Mouse (Mus musculus) kidney, adult 2 months (tissue): Measurements from ENCODE around the gene Wdfy3. TPM values are rescaled to one million over a fixed set of nuclear protein-coding genes. Genes with fewer than 3 reads are reported as not detected.

Experiments
- DNase-seq: peaks from one replicate; pipeline ENCODE4 v3.0.0; 2021
- H3K27ac ChIP-seq: fragments of 200-500 bp; 2 replicates; pipeline ENCODE4 v1.5.1; 2012; ENCODE audit warnings: low read depth, low read length, control low read depth, inconsistent platforms; ENCODE audit not compliant: insufficient read depth
- H3K27me3 ChIP-seq: fragments of 200-500 bp; replicated peaks from 2 replicates; pipeline ENCODE4 v1.6.1; 2012; ENCODE audit warnings: mild to moderate bottlenecking, moderate library complexity, low read length, inconsistent platforms; ENCODE audit not compliant: control insufficient read depth, insufficient read depth
- H3K36me3 ChIP-seq: fragments of 200-500 bp; 2 replicates; pipeline ENCODE4 v1.6.1; 2012; ENCODE audit warnings: mild to moderate bottlenecking, moderate library complexity, low read length, inconsistent platforms; ENCODE audit not compliant: control insufficient read depth, insufficient read depth
- H3K4me1 ChIP-seq: fragments of 200-500 bp; 2 replicates; pipeline ENCODE4 v1.6.1; 2011; ENCODE audit warnings: low read length; ENCODE audit not compliant: control insufficient read depth, insufficient read depth
- H3K4me3 ChIP-seq: fragments of 200-500 bp; 2 replicates; pipeline ENCODE4 v1.5.1; 2011; ENCODE audit warnings: mild to moderate bottlenecking, low read depth, low read length, control low read depth; ENCODE audit not compliant: insufficient read depth
- CTCF ChIP-seq: fragments of 200-500 bp; conservative IDR thresholded peaks from 2 replicates; pipeline ENCODE4 v1.5.1; 2011; ENCODE audit warnings: low read depth, mild to moderate bottlenecking, control low read depth, low read length, moderate library complexity, mixed read lengths; ENCODE audit not compliant: insufficient read depth, insufficient read length
- POLR2A ChIP-seq: fragments of 200-500 bp; IDR thresholded peaks from one replicate; pipeline ENCODE4 v1.6.1; 2011; ENCODE audit warnings: low read depth, low read length, control low read depth
- WGBS: fragments of 180-500 bp; shearing (Covaris S2); methylation state at CpG from one replicate; pipeline ENCODE4 v1.1.7; 2018; 5-methylcytosine and 5-hydroxymethylcytosine counted together
- polyA plus RNA-seq: library from polyadenylated mRNA; depleted of rRNA; stranded (reverse); fragments of >200 nt; gene quantifications from 2 replicates; pipeline ENCODE4 v1.2.3, GENCODE M21; 2012

Wdfy3 gene
- polyA plus RNA-seq, 1 experiment = 39.7 TPM

- Histone ChIP-seq H3K27ac (no peak overlapping the region), H3K27me3 (no peaks in the 10 kb centered on the region), H3K4me3 (no peak overlapping the region), H3K36me3 (no peaks in the 10 kb centered on the region), H3K4me1 (no peaks in the 10 kb centered on the region)
- WGBS = 87% methylated on average over 4 of the region's 4 CpGs
- no peak for DNase-seq
- no peak for TF ChIP-seq CTCF
- no peak for TF ChIP-seq POLR2A
Measured at GRCm38 (mm10) chr5:102095576-102095975, 25.9 kb upstream of the Wdfy3 start.

- Histone ChIP-seq H3K4me1 (no peaks in the 10 kb centered on the region), H3K27me3 (no peaks in the 10 kb centered on the region), H3K36me3 (no peaks in the 10 kb centered on the region), H3K4me3 (no peak overlapping the region), H3K27ac (no peak overlapping the region)
- WGBS = 83% methylated on average over 3 of the region's 3 CpGs
- TF ChIP-seq POLR2A = no peak
- TF ChIP-seq CTCF = no peak
- no peak for DNase-seq
Measured at GRCm38 (mm10) chr5:102090686-102091085, 21.0 kb upstream of the Wdfy3 start.

- Histone ChIP-seq H3K27me3 (no peaks in the 10 kb centered on the region), H3K4me1 (no peaks in the 10 kb centered on the region), H3K4me3 (no peak overlapping the region), H3K27ac (no peak overlapping the region), H3K36me3 (no peaks in the 10 kb centered on the region)
- 27% methylated on average over 18 of the region's 18 CpGs for WGBS
- DNase-seq = no peak
- no peak for TF ChIP-seq POLR2A
Measured at GRCm38 (mm10) chr5:102084737-102085705, 15.3 kb upstream of the Wdfy3 start.

GRCm38 (mm10) chr5:102074086-102074485 is 4.4 kb upstream of the Wdfy3 start:
- H3K27me3 ChIP-seq = no peaks in the 10 kb centered on the region
- peak; percentile 78 for DNase-seq
- H3K27ac ChIP-seq = no peak overlapping the region
- H3K36me3 ChIP-seq = no peaks in the 10 kb centered on the region
- H3K4me3 ChIP-seq = no peak overlapping the region
- TF ChIP-seq POLR2A (no peak), CTCF (0 out of 2 replicates have a peak, but pooled peaks have one; percentile 18)
- H3K4me1 ChIP-seq = 0 out of 2 replicates have a peak, but pooled peaks cover 2% of the 10 kb centered on the region
- 0% methylated on average over 1 of the region's 1 CpGs for WGBS

GRCm38 (mm10) chr5:102072057-102072456 is 2.3 kb upstream of the Wdfy3 start:
- Histone ChIP-seq H3K27ac (no peak overlapping the region), H3K4me3 (no peak overlapping the region), H3K4me1 (0 out of 2 replicates have a peak, but pooled peaks cover 5% of the 10 kb centered on the region), H3K36me3 (no peaks in the 10 kb centered on the region), H3K27me3 (no peaks in the 10 kb centered on the region)
- no peak for DNase-seq
- no peak for TF ChIP-seq CTCF
- TF ChIP-seq POLR2A = no peak
- WGBS = 94% methylated on average over 4 of the region's 4 CpGs

- TF ChIP-seq POLR2A (no peak), CTCF (no peak)
- no peak for DNase-seq
- Histone ChIP-seq H3K4me3 (no peak overlapping the region), H3K4me1 (peaks cover 9% of the 10 kb centered on the region; the same call in 1 of the 2 replicates), H3K27me3 (no peaks in the 10 kb centered on the region), H3K36me3 (no peaks in the 10 kb centered on the region), H3K27ac (no peak overlapping the region)
- whole genome bisulfite sequencing = 67% methylated on average over 3 of the region's 3 CpGs
Measured at GRCm38 (mm10) chr5:102071241-102071640, 1.5 kb upstream of the Wdfy3 start.

GRCm38 (mm10) chr5:102070788-102071187 is 1.1 kb upstream of the Wdfy3 start:
- 57% methylated on average over 4 of the region's 4 CpGs for WGBS
- Histone ChIP-seq H3K4me1 (peaks cover 9% of the 10 kb centered on the region; the same call in 1 of the 2 replicates), H3K4me3 (no peak overlapping the region), H3K27me3 (no peaks in the 10 kb centered on the region), H3K36me3 (no peaks in the 10 kb centered on the region), H3K27ac (no peak overlapping the region)
- TF ChIP-seq POLR2A (no peak), CTCF (no peak)
- no peak for DNase-seq
